Mouse (Mus musculus) liver, embryonic 13.5 days (tissue): Measurements from ENCODE around the gene Cyp4f14. TPM values are rescaled to one million over a fixed set of nuclear protein-coding genes. Genes with fewer than 3 reads are reported as not detected.
A peak's percentile ranks its signal among the peaks of the same experiment; 100 is the strongest.
"Not testable (repeated sequence)": the region's sequence is repeated elsewhere in the genome, so short reads cannot be mapped to it uniquely, and the experiment has no call there.

Experiments
- ATAC-seq: fragments of 200-750 bp; cut with Nextera tagmentation; 2 replicates; pipeline ENCODE4 v1.8.0; 2017; ENCODE audit warnings: low read depth, mild to moderate bottlenecking, moderate number of reproducible peaks, moderate library complexity
- DNase-seq: peaks from one replicate; pipeline ENCODE4 v3.0.0; 2022
- H3K27ac ChIP-seq: fragments of 300-500 bp; sonication (generic); 2 replicates; pipeline ENCODE4 v1.5.1; 2015; ENCODE audit warnings: moderate library complexity, mild to moderate bottlenecking, inconsistent platforms
- H3K27me3 ChIP-seq: fragments of 300-500 bp; sonication (generic); 2 replicates; pipeline ENCODE4 v1.6.1; 2015; ENCODE audit warnings: mild to moderate bottlenecking, inconsistent platforms
- H3K36me3 ChIP-seq: fragments of 300-500 bp; sonication (generic); 2 replicates; pipeline ENCODE4 v1.6.1; 2015; ENCODE audit warnings: mild to moderate bottlenecking, inconsistent platforms
- H3K4me1 ChIP-seq: fragments of 300-500 bp; sonication (generic); replicated peaks from 2 replicates; pipeline ENCODE4 v1.6.1; 2015; ENCODE audit warnings: inconsistent platforms
- H3K4me2 ChIP-seq: fragments of 300-500 bp; sonication (generic); 2 replicates; pipeline ENCODE4 v1.6.1; 2015; ENCODE audit warnings: inconsistent platforms, mild to moderate bottlenecking, moderate library complexity
- H3K4me3 ChIP-seq: fragments of 300-500 bp; sonication (generic); replicated peaks from 2 replicates; pipeline ENCODE4 v1.5.1; 2015; ENCODE audit warnings: mild to moderate bottlenecking, inconsistent platforms
- H3K9ac ChIP-seq: fragments of 300-500 bp; sonication (generic); 2 replicates; pipeline ENCODE4 v1.6.1; 2015; ENCODE audit warnings: mild to moderate bottlenecking, inconsistent platforms
- H3K9me3 ChIP-seq: fragments of 300-500 bp; sonication (generic); replicated peaks from 2 replicates; pipeline ENCODE4 v1.6.1; 2016; ENCODE audit warnings: inconsistent platforms
- WGBS: fragments of 180-500 bp; shearing (Covaris S2); methylation state at CpG from one replicate; pipeline ENCODE4 v1.1.7; 2015; ENCODE audit not compliant: insufficient replicate concordance; 5-methylcytosine and 5-hydroxymethylcytosine counted together
- polyA plus RNA-seq: library from polyadenylated mRNA; unstranded; fragments of >200 nt; fragmentation: Nextera tagmentation; extraction: Ambion mirVana; gene quantifications from 2 replicates; pipeline ENCODE4 v1.2.1, GENCODE M21; 2015

The Cyp4f14 gene
- polyA plus RNA-seq, 1 experiment from 2014 or later: not detected

- 14% methylated on average over 33 of the region's 33 CpGs for WGBS
- Histone ChIP-seq H3K9me3 (no peaks in the 10 kb centered on the region), H3K4me3 (peak within 1 kb of the TSS; percentile 80), H3K27ac (peak within 1 kb of the TSS; percentile 40; the same call in 1 of the 2 replicates), H3K4me2 (peak within 1 kb of the TSS; percentile 79), H3K9ac (peak within 1 kb of the TSS; percentile 79), H3K27me3 (no peaks in the 10 kb centered on the region), H3K36me3 (no peaks in the 10 kb centered on the region), H3K4me1 (peaks cover 19% of the 10 kb centered on the region)
- DNase-seq (peak; percentile 74), ATAC-seq (peak; percentile 91)
Observed at GRCm38 (mm10) chr17:32891239-32892180, 25.6 kb downstream of the Cyp4f14 start, which contains the start of gene Zfp870. TSS of gene Zfp870 (minus strand) at chr17:32891642.

DNA sequence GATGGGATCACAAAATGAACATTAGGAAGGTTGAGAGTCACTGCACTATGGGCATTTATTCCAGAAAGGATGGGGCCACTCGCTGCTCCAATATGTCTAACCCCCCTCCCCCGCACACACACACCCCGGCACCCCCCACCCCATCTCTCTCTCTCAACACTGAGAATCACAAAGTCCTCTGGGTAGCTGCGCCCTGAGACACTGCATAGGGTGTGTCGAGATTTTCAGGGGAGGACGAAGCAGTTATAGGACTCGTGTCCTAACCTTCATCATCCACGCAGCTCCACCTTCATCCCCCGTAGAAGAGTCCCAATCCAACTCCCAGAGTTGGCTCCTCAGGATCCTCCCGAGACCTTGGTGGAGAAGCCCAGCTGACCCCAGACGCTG is 26.3 kb downstream of the Cyp4f14 start:
- ATAC-seq (peak; percentile 49), DNase-seq (no peak)
- Histone ChIP-seq H3K36me3 (no peaks in the 10 kb centered on the region), H3K9me3 (no peaks in the 10 kb centered on the region), H3K9ac (peak overlapping the region; percentile 79), H3K4me2 (peak overlapping the region; percentile 79), H3K4me3 (peak overlapping the region; percentile 80), H3K27ac (peak overlapping the region; percentile 40; the same call in 1 of the 2 replicates), H3K27me3 (no peaks in the 10 kb centered on the region), H3K4me1 (peaks cover 19% of the 10 kb centered on the region)
- 4% methylated on average over 11 of the region's 11 CpGs for WGBS

- 80% methylated on average over 6 of the region's 6 CpGs for WGBS
- Histone ChIP-seq H3K36me3 (0 out of 2 replicates have a peak, but pooled peaks cover 7% of the 10 kb centered on the region), H3K4me1 (peaks cover 19% of the 10 kb centered on the region), H3K27me3 (no peaks in the 10 kb centered on the region), H3K9me3 (no peaks in the 10 kb centered on the region), H3K27ac (no peak overlapping the region), H3K4me3 (no peak overlapping the region), H3K9ac (no peak overlapping the region), H3K4me2 (no peak overlapping the region)
- DNase-seq (no peak), ATAC-seq (no peak)
Observed at GRCm38 (mm10) chr17:32889611-32890010, 27.5 kb downstream of the Cyp4f14 start.

DNA sequence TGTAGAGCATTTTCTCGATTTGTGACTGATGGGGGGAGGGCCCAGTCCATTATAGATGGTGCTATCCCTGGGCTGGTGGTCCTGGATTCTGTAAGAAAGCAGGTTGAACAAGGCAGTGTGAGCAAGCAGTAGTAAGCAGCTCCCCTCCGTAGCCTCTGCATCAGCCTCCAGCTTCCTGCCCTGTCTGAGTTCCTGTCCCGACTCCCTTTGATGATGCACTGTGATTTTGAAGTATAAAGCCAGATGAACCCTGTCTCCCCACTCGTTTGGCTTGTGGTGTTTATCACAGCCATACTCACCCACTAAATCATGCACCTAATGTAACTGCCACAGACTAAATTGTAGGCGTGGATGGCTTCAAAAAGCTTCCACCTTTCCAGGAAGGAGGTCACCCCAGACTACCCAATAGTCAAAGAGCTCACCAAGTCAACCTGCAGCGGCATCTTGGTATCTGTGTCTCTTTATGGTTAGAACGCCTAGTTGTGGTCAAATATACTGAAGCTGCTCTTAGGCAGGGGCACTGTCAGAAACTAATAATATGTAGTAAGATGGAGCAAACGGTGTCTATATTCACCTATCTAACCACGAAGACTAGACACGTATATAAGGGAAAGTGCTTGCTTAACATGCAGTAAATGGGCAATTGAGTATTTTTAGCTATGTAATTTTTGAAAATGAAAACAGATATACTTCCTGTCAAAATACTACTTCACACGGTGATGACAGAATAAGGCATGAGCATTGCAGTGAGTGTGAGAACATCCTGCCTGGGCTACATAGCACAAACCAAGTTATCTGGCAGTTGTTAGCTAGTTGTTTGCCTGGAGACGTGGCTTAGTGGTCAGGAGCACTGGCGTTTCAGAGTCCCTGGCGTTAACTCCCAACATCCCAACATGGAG is 36.6 kb downstream of the Cyp4f14 start:
- no peak overlapping the region for H3K4me2 ChIP-seq
- no peak overlapping the region for H3K9ac ChIP-seq
- 71% methylated on average over 14 of the region's 14 CpGs for WGBS
- no peak overlapping the region for H3K4me3 ChIP-seq
- DNase-seq: no peak
- H3K27me3 ChIP-seq: peaks cover 14% of the 10 kb centered on the region
- H3K27ac ChIP-seq: no peak overlapping the region
- H3K9me3 ChIP-seq: no peaks in the 10 kb centered on the region
- ATAC-seq: no peak
- peaks cover 30% of the 10 kb centered on the region for H3K36me3 ChIP-seq
- H3K4me1 ChIP-seq: no peaks in the 10 kb centered on the region; the same call in 1 of the 2 replicates

GRCm38 (mm10) chr17:32878773-32879172 is 38.4 kb downstream of the Cyp4f14 start:
- ATAC-seq: no peak
- H3K27ac ChIP-seq: no peak overlapping the region
- H3K9me3 ChIP-seq: no peaks in the 10 kb centered on the region
- WGBS: 82% methylated on average over 11 of the region's 11 CpGs
- peaks cover 15% of the 10 kb centered on the region for H3K36me3 ChIP-seq
- H3K27me3 ChIP-seq: peaks cover 14% of the 10 kb centered on the region
- no peaks in the 10 kb centered on the region; the same call in 1 of the 2 replicates for H3K4me1 ChIP-seq
- H3K9ac ChIP-seq: no peak overlapping the region
- H3K4me2 ChIP-seq: no peak overlapping the region
- no peak for DNase-seq
- no peak overlapping the region for H3K4me3 ChIP-seq

GRCm38 (mm10) chr17:32877471-32878171 is 39.5 kb downstream of the Cyp4f14 start:
- ATAC-seq (no peak), DNase-seq (no peak)
- no peak overlapping the region for H3K27ac ChIP-seq
- H3K9ac ChIP-seq: no peak overlapping the region
- H3K4me3 ChIP-seq: no peak overlapping the region
- 6% methylated on average over 22 of the region's 22 CpGs for whole genome bisulfite sequencing
- H3K4me2 ChIP-seq: peak overlapping the region; percentile 32; the same call in 1 of the 2 replicates
- peaks cover 14% of the 10 kb centered on the region for H3K27me3 ChIP-seq
- H3K36me3 ChIP-seq: peaks cover 4% of the 10 kb centered on the region
- H3K4me1 ChIP-seq: no peaks in the 10 kb centered on the region; the same call in 1 of the 2 replicates
- H3K9me3 ChIP-seq: no peaks in the 10 kb centered on the region

GRCm38 (mm10) chr17:32872696-32873095 is 44.4 kb downstream of the Cyp4f14 start:
- H3K27ac ChIP-seq: no peak overlapping the region
- WGBS: 53% methylated on average over 5 of the region's 5 CpGs
- peaks cover 12% of the 10 kb centered on the region for H3K27me3 ChIP-seq
- H3K9ac ChIP-seq: no peak overlapping the region
- H3K4me2 ChIP-seq: no peak overlapping the region
- no peaks in the 10 kb centered on the region for H3K9me3 ChIP-seq
- H3K4me3 ChIP-seq: no peak overlapping the region
- ATAC-seq (no peak), DNase-seq (no peak)
- no peaks in the 10 kb centered on the region; the same call in 1 of the 2 replicates for H3K4me1 ChIP-seq
- no peaks in the 10 kb centered on the region for H3K36me3 ChIP-seq

- Histone ChIP-seq H3K9me3 (no peaks in the 10 kb centered on the region), H3K4me2 (no peak overlapping the region), H3K4me3 (no peak overlapping the region), H3K4me1 (no peaks in the 10 kb centered on the region), H3K27ac (no peak overlapping the region), H3K27me3 (peaks cover 6% of the 10 kb centered on the region), H3K36me3 (no peaks in the 10 kb centered on the region), H3K9ac (no peak overlapping the region)
- DNase-seq (no peak), ATAC-seq (no peak)
- 63% methylated on average over 4 of the region's 4 CpGs for WGBS
Observed at GRCm38 (mm10) chr17:32872091-32872490, 45.1 kb downstream of the Cyp4f14 start.

- no peak overlapping the region for H3K27ac ChIP-seq
- 73% methylated on average over 1 of the region's 1 CpGs for WGBS
- no peaks in the 10 kb centered on the region for H3K4me1 ChIP-seq
- no peaks in the 10 kb centered on the region for H3K27me3 ChIP-seq
- no peaks in the 10 kb centered on the region for H3K36me3 ChIP-seq
- ATAC-seq: no peak
- DNase-seq: no peak
- H3K4me3 ChIP-seq: no peak overlapping the region
- H3K9ac ChIP-seq: no peak overlapping the region
- H3K4me2 ChIP-seq: no peak overlapping the region
- no peaks in the 10 kb centered on the region for H3K9me3 ChIP-seq
Observed at GRCm38 (mm10) chr17:32871483-32871882, 45.7 kb downstream of the Cyp4f14 start.

DNA sequence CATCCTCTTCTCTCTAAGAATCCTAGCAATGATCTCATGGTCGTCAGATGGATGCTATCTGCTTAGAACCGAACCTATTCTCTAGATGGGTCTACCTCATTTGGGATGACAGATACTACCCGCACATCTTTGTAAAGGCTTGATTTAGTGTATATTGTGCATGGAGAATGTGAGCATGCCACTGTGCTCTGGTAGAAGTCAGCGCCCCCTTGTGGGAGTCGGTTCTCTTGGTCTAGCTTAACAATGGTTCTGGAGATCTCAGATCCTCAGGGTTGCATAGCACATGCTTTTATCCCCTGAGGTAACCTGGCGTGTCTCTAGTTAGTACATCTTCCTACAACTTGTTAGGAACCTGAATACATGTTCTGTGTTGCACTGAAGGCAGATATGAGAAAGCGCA is 49.9 kb downstream of the Cyp4f14 start:
- H3K27ac ChIP-seq, H3K9me3 ChIP-seq, H3K4me3 ChIP-seq, DNase-seq, H3K4me2 ChIP-seq, H3K36me3 ChIP-seq, H3K9ac ChIP-seq, H3K4me1 ChIP-seq, ATAC-seq, H3K27me3 ChIP-seq: not testable (repeated sequence)
- 43% methylated on average over 4 of the region's 7 CpGs for WGBS
